Mouse (Mus musculus) kidney, adult 2 months (tissue): ENCODE data around the gene Isy1.

Experiments
- CTCF ChIP-seq: fragments of 200-500 bp; conservative IDR thresholded peaks from 2 replicates; pipeline ENCODE4 v1.5.1; 2011; ENCODE audit warnings: low read depth, mild to moderate bottlenecking, control low read depth, low read length, moderate library complexity, mixed read lengths; ENCODE audit not compliant: insufficient read depth, insufficient read length
- POLR2A ChIP-seq: fragments of 200-500 bp; IDR thresholded peaks from one replicate; pipeline ENCODE4 v1.6.1; 2011; ENCODE audit warnings: low read depth, low read length, control low read depth

GRCm38 (mm10) chr6:87808521-87808920 is 30.1 kb downstream of the Isy1 start:
- TF ChIP-seq CTCF (no peak), POLR2A (no peak)
